Mouse (Mus musculus): ENCODE measurements around the gene Tubb2b.

The Tubb2b gene

GRCm38 (mm10) chr13:34136605-34137004 lies 6.3 kb upstream of the Tubb2b start:
- no peak for DNase-seq (ENCODE audit: low spot score)

DNA sequence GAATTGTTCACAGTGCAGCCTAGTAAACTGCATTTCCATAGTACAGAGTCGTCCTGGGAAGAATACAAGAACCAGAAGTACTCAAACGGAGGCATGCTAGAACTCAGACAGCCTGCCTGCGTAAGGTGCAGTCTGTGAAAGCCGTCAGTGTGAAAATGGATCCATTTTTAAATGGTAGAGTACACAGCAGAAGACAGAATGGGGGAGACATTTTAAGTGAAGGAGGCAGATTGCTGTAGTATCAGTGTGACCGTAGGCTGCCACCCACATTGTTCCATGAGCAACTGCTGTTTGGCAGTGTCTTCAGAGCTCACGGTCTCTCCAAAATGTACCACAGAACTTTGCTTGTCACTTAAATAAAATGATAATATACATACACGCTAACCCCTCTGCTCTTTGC lies 4.0 kb upstream of the Tubb2b start:
- DNase-seq (ENCODE audit: low spot score) = no peak

DNA sequence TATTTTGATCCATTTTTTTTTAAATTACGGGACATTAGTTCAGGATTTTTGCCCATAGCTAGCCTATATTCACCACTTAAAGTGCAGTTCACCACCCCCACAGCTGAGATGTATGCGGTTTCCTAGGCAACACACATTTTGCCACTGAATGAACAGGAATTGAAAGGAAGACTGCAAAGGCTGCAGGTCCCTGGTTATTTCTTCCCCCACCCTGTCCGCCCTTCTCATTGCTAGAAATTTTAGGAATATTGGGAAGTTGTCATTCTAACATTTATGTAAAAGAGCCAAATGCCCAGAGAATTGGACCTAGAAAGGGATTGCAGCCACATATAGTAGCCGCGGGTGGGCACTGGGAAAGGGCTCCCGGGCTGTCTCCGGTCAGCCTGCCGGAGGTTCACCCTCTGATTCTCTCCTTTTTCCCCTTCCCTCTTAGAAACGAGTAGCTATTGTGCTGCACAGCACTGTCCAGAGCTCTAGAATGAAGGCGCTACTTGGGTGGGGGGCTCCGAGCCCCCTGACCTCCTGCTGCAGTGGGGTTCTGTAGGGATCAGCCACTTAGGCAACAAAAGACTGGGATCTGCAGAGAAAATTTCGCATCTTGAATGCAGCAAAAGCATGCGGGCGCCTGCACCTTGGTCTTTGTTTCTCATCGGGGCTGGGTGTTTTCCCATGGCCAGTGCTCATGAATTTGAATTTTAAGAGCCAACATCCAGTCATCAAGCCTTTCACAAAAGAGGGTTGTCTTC lies 3.2 kb upstream of the Tubb2b start:
- DNase-seq (ENCODE audit: low spot score) = no peak

- no peak for DNase-seq (ENCODE audit: low spot score)
These were observed 2.6 kb upstream of the Tubb2b start for GRCm38 (mm10) chr13:34132875-34133274.

- no peak for DNase-seq (ENCODE audit: low spot score)
These were observed 2.0 kb upstream of the Tubb2b start for GRCm38 (mm10) chr13:34132299-34132698.

DNA sequence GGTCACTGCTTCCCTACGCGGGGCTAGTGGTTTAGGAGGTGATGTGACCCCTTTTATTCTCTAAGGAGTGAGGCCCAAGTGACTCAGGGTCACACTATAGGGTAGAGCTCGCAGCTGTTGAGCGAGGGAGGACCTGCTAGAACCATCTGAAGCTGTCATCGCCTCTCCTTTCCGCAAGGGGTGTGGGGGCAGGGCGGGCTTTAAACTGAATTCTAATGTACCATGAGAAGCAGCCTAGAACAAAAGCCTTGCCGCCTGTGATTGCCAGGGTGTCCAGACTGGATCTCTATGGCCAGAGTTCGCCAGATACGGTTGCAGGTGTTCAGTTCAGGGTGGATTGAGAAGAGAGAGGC lies 1.4 kb upstream of the Tubb2b start:
- peak; percentile 59 for DNase-seq (ENCODE audit: low spot score)

DNA sequence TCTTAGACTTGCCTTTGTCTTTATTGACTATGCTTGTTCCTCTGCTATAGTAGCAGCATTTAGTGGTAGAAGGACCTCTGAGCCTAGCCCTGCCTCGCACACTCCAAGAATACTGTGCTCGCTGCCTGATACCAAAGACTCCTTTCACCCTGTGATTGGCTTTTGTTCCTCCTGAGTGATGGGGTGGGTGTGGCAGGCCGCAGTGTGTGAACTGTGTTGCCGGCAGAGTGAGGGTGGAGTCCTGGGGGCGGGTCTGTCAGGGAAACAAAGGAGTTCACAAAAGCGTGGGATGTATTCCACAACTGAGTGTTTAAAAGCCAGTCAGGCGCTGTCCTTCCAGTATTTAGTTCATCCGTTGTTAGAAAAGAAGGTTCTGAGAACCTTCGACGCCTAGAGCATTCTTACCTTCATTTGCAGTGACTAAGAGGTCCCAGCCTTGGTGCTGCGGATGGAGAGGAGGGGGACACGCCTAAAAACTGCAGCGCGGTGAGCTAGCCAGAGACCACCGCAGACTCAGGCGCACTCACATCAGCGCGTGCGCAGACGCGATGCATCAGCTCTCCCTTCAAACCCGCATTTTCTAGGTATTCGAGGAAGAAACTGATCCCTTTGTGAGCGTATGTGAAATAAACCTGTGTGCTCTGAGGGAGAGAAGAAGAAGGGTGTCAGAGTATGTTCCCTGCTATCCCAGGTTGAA lies 893 bp upstream of the Tubb2b start:
- DNase-seq (ENCODE audit: low spot score) = no peak

DNA sequence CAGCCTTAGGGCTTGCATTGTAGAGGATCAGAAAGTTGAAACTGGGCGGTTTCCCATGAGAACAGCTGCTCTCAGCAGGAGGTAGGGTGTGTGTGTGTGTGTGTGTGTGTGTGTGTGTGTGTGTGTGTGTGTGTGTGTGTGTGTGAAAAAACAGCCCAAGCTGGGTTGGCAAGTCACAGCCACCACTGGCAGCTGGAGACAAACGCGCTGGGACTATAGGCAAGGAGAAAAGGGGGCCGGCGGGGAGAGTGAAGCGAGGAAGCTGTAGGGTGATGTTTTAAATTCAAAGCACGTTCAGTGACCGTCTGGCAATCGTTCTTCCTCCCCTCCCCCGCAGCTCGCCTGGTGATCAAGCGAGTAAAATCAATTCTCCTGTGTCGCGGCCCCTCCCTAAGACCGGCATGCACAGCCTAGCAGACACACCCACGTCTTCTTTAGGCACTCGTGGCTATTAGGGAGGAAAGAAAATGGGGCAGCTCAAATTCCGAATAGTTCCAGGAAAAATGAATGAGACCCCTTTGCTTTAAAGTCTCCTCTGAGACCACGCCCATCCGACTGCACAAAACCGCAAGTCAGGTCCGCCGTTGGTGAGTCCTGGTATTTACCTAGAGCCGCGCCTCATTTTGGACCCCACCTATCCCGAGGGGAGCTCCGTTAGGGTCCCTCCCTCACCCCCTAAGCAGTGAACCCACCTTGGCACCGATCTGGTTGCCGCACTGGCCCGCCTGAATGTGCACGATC lies 611 bp downstream of the Tubb2b start:
- DNase-seq (ENCODE audit: low spot score) = peak; percentile 53

DNA sequence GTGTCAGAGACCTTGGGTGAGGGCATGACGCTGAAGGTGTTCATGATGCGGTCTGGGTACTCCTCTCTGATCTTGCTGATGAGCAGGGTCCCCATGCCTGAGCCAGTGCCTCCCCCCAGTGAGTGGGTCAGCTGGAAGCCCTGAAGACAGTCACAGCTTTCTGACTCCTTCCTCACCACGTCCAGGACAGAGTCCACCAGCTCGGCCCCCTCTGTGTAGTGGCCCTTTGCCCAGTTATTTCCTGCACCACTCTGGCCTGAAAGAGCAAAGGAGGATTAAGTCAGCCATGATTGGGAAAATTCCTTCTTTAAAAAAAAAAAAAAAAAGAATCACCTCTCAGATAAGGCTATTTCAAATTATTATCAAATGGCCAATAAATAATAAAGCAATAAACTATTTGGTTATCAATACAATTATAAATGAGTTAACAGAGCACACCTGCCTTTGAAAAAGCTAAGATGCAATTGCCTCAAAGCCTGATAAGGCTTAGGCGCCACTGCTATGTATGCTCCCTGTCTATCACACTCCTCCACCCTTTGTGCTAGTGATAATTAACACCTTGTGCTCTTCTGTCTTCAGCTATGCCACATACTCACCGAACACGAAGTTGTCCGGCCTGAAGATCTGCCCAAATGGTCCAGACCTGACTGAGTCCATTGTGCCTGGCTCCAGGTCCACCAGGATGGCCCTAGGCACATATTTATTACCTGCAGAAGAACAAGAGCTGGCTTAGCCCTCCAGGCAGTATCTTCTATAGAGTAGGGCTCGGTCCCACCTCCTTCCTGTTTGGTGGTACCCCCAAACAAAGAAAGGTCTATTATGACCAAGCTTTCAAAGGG lies 1.8 kb downstream of the Tubb2b start:
- no peak for DNase-seq (ENCODE audit: low spot score)

- DNase-seq (ENCODE audit: low spot score) = no peak
These were observed 4.6 kb downstream of the Tubb2b start for GRCm38 (mm10) chr13:34125711-34126110.

GRCm38 (mm10) chr13:34120536-34120935 lies 9.7 kb downstream of the Tubb2b start:
- DNase-seq (ENCODE audit: low spot score) = no peak

GRCm38 (mm10) chr13:34119406-34119805 lies 10.9 kb downstream of the Tubb2b start:
- no peak for DNase-seq (ENCODE audit: low spot score)

DNA sequence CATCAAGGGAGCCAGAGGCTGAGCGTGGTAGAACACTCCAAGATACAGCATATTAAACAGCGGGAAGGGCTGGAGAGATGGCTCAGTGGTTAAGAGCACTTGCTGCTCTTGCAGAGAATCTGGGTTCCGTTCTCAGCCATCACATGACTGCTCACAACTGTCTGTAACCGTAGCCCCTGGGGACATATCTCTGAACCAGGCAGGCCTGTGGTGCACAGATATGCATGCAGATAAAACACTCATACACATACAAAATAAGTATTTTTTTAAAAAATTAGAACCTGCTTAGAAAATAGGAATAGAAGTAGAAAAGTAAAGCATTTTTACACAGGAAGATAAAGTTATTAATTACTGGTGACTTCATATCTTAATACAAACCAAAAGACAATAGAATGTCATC lies 11.4 kb downstream of the Tubb2b start:
- DNase-seq (ENCODE audit: low spot score) = no peak

DNA sequence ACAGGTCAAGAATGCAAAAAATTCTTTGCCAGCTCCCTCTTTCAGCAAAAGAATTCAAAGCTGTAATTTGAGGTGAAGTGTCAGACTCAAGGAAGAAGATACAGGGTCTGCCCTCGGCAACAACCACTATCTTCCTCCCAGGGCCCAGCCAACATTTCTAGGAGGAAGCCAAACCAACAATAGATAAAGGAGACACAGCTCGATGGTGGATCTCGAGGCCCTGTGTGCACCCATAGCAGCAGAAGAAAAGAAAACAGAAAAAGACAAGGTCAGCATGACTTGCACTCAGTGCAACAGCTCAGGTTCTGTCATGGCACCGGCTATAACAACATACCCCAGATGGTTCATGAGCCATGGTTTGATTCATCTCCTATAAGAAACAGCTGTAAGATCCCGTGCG lies 13.8 kb downstream of the Tubb2b start:
- no peak for DNase-seq (ENCODE audit: low spot score)

GRCm38 (mm10) chr13:34114654-34115053 lies 15.6 kb downstream of the Tubb2b start:
- no peak for DNase-seq (ENCODE audit: low spot score)

DNA sequence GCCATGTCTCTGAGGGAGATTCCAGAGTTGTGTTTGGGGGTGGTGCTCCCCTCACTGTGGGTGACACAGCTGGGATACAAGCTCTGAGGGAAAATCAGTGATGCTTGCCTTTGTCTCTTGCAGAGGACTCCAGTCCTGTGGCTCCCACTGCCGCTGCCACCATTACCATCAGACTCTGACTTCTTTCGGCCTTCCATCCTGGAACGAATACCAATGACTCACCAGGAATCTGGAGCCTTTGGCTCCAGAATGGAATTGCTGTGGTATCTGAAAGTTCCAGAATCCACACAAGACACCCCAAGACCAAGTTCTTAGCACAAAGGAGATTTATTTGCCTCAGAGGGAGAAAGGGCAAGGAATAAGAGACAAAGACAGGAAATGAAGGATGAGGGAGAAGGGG lies 17.2 kb downstream of the Tubb2b start:
- no peak for DNase-seq (ENCODE audit: low spot score)

DNA sequence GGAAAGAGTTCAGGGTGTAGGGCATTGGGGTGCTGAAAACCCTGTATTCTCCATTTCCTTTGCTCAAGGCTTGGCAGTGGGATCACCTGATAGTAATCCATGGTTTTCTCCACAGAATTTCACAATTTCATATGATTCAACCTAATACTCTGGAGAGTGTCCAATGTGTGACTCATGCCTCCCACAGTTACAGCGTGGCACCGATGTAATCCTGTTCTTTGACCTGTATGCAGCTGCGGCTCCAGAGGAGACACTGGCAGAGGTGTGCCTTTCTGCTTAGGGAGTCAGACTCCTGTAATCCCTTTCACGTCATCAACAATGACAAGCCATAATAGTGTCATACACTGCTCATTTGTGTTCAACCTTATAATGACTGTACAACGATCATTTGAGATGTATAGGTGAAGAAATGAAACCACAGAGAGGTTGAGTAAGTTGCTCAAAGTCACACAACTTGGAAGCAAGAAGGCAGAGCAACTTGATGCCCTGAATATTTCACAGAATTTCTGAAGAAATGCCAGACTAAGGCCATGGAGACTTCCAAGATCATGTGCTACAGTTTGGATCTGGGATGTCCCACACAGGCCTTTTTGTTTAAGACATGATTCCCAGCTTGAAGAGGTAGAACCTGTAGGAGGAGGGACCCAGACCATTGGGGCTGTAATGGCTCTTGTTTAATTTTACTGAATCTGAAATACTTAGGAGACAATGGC lies 17.7 kb downstream of the Tubb2b start:
- DNase-seq (ENCODE audit: low spot score) = no peak

GRCm38 (mm10) chr13:34111878-34112277 lies 18.4 kb downstream of the Tubb2b start:
- DNase-seq (ENCODE audit: low spot score) = no peak

- DNase-seq (ENCODE audit: low spot score) = no peak
These were observed 19.2 kb downstream of the Tubb2b start for GRCm38 (mm10) chr13:34111019-34111418.

- no peak for DNase-seq (ENCODE audit: low spot score)
These were observed 20.6 kb downstream of the Tubb2b start for GRCm38 (mm10) chr13:34109677-34110058.

- DNase-seq (ENCODE audit: low spot score) = no peak
These were observed 21.1 kb downstream of the Tubb2b start for GRCm38 (mm10) chr13:34109035-34109676.
